Mouse (Mus musculus): ENCODE results near the gene H2al2b.
"Not testable (repeated sequence)": the region's sequence is repeated elsewhere in the genome, so short reads cannot be mapped to it uniquely, and the experiment has no call there.

Gene H2al2b

GRCm38 (mm10) chrY:2720574-2720973 lies at the start of gene H2al2b:
Gene H2al2b (minus strand): TSS chrY:2720674.
- not testable (repeated sequence) for DNase-seq (ENCODE audit: low read depth)

Measured in fibroblast of lung, adult 2 months (primary cell).